Mouse (Mus musculus) forebrain, embryonic 12.5 days (tissue): ENCODE data around the gene Uxt. TPM values are rescaled to one million over a fixed set of nuclear protein-coding genes. Genes with fewer than 3 reads are reported as not detected.
A peak's percentile ranks its signal among the peaks of the same experiment; 100 is the strongest.

ENCODE experiments used
- ATAC-seq: fragments of 200-750 bp; cut with Nextera tagmentation; 2 replicates; pipeline ENCODE4 v1.8.0; 2017; ENCODE audit warnings: moderate TSS enrichment; ENCODE audit not compliant: low FRiP score
- H3K27ac ChIP-seq: fragments of 300-500 bp; sonication (generic); 2 replicates; pipeline ENCODE4 v1.5.1; 2016; ENCODE audit warnings: mild to moderate bottlenecking
- H3K27me3 ChIP-seq: fragments of 300-500 bp; sonication (generic); 2 replicates; pipeline ENCODE4 v1.6.1; 2016; ENCODE audit warnings: mild to moderate bottlenecking
- H3K36me3 ChIP-seq: fragments of 300-500 bp; sonication (generic); replicated peaks from 2 replicates; pipeline ENCODE4 v1.6.1; 2016; ENCODE audit warnings: mild to moderate bottlenecking
- H3K4me1 ChIP-seq: fragments of 300-500 bp; sonication (generic); 2 replicates; pipeline ENCODE4 v1.6.1; 2016
- H3K4me2 ChIP-seq: fragments of 300-500 bp; sonication (generic); 2 replicates; pipeline ENCODE4 v1.6.1; 2016; ENCODE audit warnings: mild to moderate bottlenecking, moderate library complexity
- H3K4me3 ChIP-seq: fragments of 300-500 bp; sonication (generic); replicated peaks from 2 replicates; pipeline ENCODE4 v1.5.1; 2016; ENCODE audit warnings: mild to moderate bottlenecking
- H3K9ac ChIP-seq: fragments of 300-500 bp; sonication (generic); 2 replicates; pipeline ENCODE4 v1.6.1; 2016; ENCODE audit warnings: mild to moderate bottlenecking
- H3K9me3 ChIP-seq: fragments of 300-500 bp; sonication (generic); 2 replicates; pipeline ENCODE4 v1.6.1; 2016
- WGBS: fragments of 180-500 bp; shearing (Covaris S2); methylation state at CpG from one replicate; pipeline ENCODE4 v1.1.7; 2016; 5-methylcytosine and 5-hydroxymethylcytosine counted together
- polyA plus RNA-seq: library from polyadenylated mRNA; unstranded; fragments of >200 nt; fragmentation: Nextera tagmentation; extraction: Ambion mirVana; gene quantifications from 2 replicates; pipeline ENCODE4 v1.2.1, GENCODE M21; 2016

Uxt gene
- polyA plus RNA-seq, 1 experiment from 2014 or later, result 59.3 TPM

DNA sequence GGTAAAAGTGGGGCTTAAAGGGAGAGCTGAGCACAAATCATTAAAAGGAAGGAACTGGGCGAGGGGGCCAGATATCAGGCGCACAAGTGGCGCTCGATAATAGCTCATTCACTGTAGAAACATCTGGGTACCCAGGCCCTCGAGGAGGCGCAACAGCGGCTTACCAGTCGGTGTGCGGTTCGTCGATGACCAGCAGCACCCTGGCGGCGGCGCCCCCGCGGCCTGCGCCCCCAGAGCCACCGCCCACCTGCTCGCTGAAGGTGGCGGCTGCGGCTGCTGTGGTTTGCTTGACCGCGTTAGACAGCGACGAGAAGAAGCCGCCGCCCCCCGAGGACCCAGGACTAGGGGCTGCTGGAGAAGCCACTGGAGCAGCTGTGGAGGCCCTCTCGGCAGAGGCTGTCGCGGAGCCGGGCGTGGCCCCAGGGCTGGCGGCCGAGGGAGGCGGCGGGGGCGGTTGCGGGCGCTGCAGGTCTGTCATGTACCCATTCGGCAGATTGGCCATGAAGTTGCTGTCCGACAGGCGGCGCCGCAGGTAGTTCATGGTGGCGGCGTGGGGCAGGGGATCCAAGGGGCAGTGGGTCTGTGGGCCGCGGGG, 41.5 kb downstream of the Uxt start:
- H3K9ac ChIP-seq, result peak overlapping the region; percentile 56
- peak overlapping the region; percentile 52 for H3K4me3 ChIP-seq
- WGBS, result 17% methylated on average over 47 of the region's 49 CpGs
- 0 out of 2 replicates have a peak, but pooled peaks cover 2% of the 10 kb centered on the region for H3K36me3 ChIP-seq
- no peaks in the 10 kb centered on the region for H3K4me1 ChIP-seq
- ATAC-seq, result peak; percentile 74
- H3K9me3 ChIP-seq, result no peaks in the 10 kb centered on the region
- H3K4me2 ChIP-seq, result peak overlapping the region; percentile 65
- H3K27me3 ChIP-seq, result no peaks in the 10 kb centered on the region
- H3K27ac ChIP-seq, result 0 out of 2 replicates have a peak overlapping the region, but pooled peaks have one; percentile 36

DNA sequence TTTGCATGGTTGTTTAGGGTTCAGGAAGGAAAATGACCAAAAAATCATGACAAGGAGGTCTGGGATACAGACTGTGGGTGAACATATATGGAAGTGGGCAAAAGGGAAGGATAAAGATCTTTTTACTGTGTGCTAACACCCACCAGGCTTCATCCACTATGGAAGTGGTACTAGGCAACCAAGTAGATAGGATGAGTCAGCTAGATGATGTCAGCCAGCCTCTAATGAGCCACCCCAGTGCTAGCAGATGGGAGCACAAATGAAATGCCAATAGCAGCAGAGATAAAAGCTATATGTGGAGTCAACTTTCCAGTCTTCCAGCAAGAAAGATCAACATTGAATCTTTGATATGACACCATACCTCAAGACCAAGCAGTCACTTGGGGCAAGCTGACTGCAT, 46.7 kb downstream of the Uxt start:
- no peaks in the 10 kb centered on the region for H3K27me3 ChIP-seq
- ATAC-seq, result no peak
- no peak overlapping the region for H3K27ac ChIP-seq
- H3K9ac ChIP-seq, result no peak overlapping the region
- H3K4me2 ChIP-seq, result no peak overlapping the region
- H3K36me3 ChIP-seq, result no peaks in the 10 kb centered on the region
- H3K4me3 ChIP-seq, result no peak overlapping the region
- no peaks in the 10 kb centered on the region for H3K9me3 ChIP-seq
- H3K4me1 ChIP-seq, result no peaks in the 10 kb centered on the region

DNA sequence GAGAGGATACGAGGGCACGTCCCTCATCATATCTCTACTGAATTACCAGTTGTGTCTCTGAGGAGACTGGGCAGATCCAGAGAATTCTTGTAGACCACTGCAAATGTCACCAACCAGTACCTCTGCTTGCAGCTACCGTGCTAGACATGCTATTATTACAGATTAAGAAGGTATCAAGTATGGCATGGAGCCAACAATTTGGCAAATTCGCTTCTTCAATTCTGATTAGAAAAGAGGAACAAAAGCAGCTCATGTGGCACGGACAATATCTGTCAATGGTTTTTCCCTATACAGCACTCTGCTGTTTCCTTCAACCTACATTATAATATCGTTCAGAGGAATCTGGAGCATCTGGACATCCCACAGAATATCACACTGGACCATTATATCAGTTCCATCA, 48.1 kb downstream of the Uxt start:
- no peaks in the 10 kb centered on the region for H3K4me1 ChIP-seq

GRCm38 (mm10) chrX:20910074-20910473, 51.7 kb downstream of the Uxt start:
- WGBS, result 55% methylated on average over 3 of the region's 3 CpGs
- H3K9ac ChIP-seq, result no peak overlapping the region
- no peaks in the 10 kb centered on the region for H3K4me1 ChIP-seq
- ATAC-seq, result no peak
- no peak overlapping the region for H3K4me2 ChIP-seq
- H3K36me3 ChIP-seq, result no peaks in the 10 kb centered on the region; the same call in 1 of the 2 replicates
- no peaks in the 10 kb centered on the region for H3K27me3 ChIP-seq
- H3K27ac ChIP-seq, result no peak overlapping the region
- H3K9me3 ChIP-seq, result no peaks in the 10 kb centered on the region
- no peak overlapping the region for H3K4me3 ChIP-seq

More for the DNA sequence above, 48.1 kb downstream of the Uxt start:
- no peak overlapping the region for H3K9ac ChIP-seq
- no peak overlapping the region for H3K4me2 ChIP-seq
- H3K27ac ChIP-seq, result no peak overlapping the region
- whole genome bisulfite sequencing, result 83% methylated on average over 6 of the region's 6 CpGs
- no peaks in the 10 kb centered on the region; the same call in 1 of the 2 replicates for H3K36me3 ChIP-seq
- no peak for ATAC-seq
- H3K27me3 ChIP-seq, result no peaks in the 10 kb centered on the region
- H3K9me3 ChIP-seq, result no peaks in the 10 kb centered on the region
- H3K4me3 ChIP-seq, result no peak overlapping the region

Other genes with a start within 250 kb of the Uxt start
- 132 and 133 TPM in 2 replicates for gene Araf, start 164.2 kb downstream of the Uxt start, polyA plus RNA-seq
- 3.3 and 4.2 TPM in 2 replicates for gene Timp1, start 91.9 kb downstream of the Uxt start, polyA plus RNA-seq
- 15.4 and 17.8 TPM in 2 replicates for gene Syn1, start 41.0 kb downstream of the Uxt start, polyA plus RNA-seq
- 4.2 and 6.0 TPM in 2 replicates for gene Cfp, start 30.5 kb downstream of the Uxt start, polyA plus RNA-seq
- gene Elk1, start 11.4 kb downstream of the Uxt start, polyA plus RNA-seq, result 20.2 and 20.4 TPM in 2 replicates
- gene Zfp182, start 100.3 kb upstream of the Uxt start, polyA plus RNA-seq, result 8.1 and 8.4 TPM in 2 replicates
- gene Spaca5, start 106.4 kb upstream of the Uxt start, polyA plus RNA-seq, result not detected in 2 replicates
- 2.6 and 3.2 TPM in 2 replicates for gene Zfp300, start 127.5 kb upstream of the Uxt start, polyA plus RNA-seq
- not detected in 2 replicates for gene Ssxa1, start 153.8 kb upstream of the Uxt start, polyA plus RNA-seq
- not detected in 2 replicates for gene Gm21876, start 213.6 kb upstream of the Uxt start, polyA plus RNA-seq